Mouse (Mus musculus) hindbrain, postnatal 0 days (tissue): ENCODE results near the gene Eml6. TPM values are rescaled to one million over a fixed set of nuclear protein-coding genes. Genes with fewer than 3 reads are reported as not detected.

Source experiments
- ATAC-seq: fragments of 200-750 bp; cut with Nextera tagmentation; 2 replicates; pipeline ENCODE4 v1.8.0; 2017; ENCODE audit warnings: mild to moderate bottlenecking, moderate TSS enrichment, moderate library complexity
- DNase-seq: peaks from one replicate; pipeline ENCODE4 v3.0.0-alpha.2; 2015; ENCODE audit warnings: low spot score
- H3K27ac ChIP-seq: fragments of 300-500 bp; sonication (generic); 2 replicates; pipeline ENCODE4 v1.5.1; 2014; ENCODE audit warnings: mild to moderate bottlenecking
- H3K27me3 ChIP-seq: fragments of 300-500 bp; sonication (generic); 2 replicates; pipeline ENCODE4 v1.6.1; 2014; ENCODE audit warnings: low read length, mixed read lengths; ENCODE audit not compliant: insufficient read depth
- H3K36me3 ChIP-seq: fragments of 300-500 bp; sonication (generic); 2 replicates; pipeline ENCODE4 v1.6.1; 2014; ENCODE audit warnings: low read length, mixed read lengths; ENCODE audit not compliant: insufficient read depth
- H3K4me1 ChIP-seq: fragments of 300-500 bp; sonication (generic); 2 replicates; pipeline ENCODE4 v1.6.1; 2014; ENCODE audit warnings: antibody characterized with exemption, low read length, mixed read lengths; ENCODE audit not compliant: insufficient read depth
- H3K4me2 ChIP-seq: fragments of 300-500 bp; sonication (generic); 2 replicates; pipeline ENCODE4 v1.6.1; 2014; ENCODE audit warnings: low read depth, mild to moderate bottlenecking, low read length, moderate library complexity, mixed read lengths
- H3K4me3 ChIP-seq: fragments of 300-500 bp; sonication (generic); 2 replicates; pipeline ENCODE4 v1.5.1; 2014; ENCODE audit warnings: low read length
- H3K9ac ChIP-seq: fragments of 300-500 bp; sonication (generic); replicated peaks from 2 replicates; pipeline ENCODE4 v1.6.1; 2014; ENCODE audit warnings: mild to moderate bottlenecking, low read length, moderate library complexity, mixed read lengths
- H3K9me3 ChIP-seq: fragments of 300-500 bp; sonication (generic); 2 replicates; pipeline ENCODE4 v1.6.1; 2016; ENCODE audit warnings: low read length, mixed read lengths
- CTCF ChIP-seq: IDR thresholded peaks from 2 replicates; pipeline ENCODE4 v1.5.1; 2016; ENCODE audit warnings: antibody characterized with exemption, control low read depth, low read depth
- WGBS: fragments of 180-500 bp; shearing (Covaris S2); extraction: QIAGEN DNeasy Blood & Tissue Kit; methylation state at CpG from one replicate; pipeline ENCODE4 v1.1.7; 2014; 5-methylcytosine and 5-hydroxymethylcytosine counted together
- polyA plus RNA-seq: library from polyadenylated mRNA; unstranded; fragments of >200 nt; fragmentation: Nextera tagmentation; extraction: Ambion mirVana; gene quantifications from 2 replicates; pipeline ENCODE4 v1.2.1, GENCODE M21; 2015
- total RNA-seq: library from RNA; depleted of rRNA; stranded (reverse); fragments of >200 nt; gene quantifications from 2 replicates; pipeline ENCODE4 v1.2.3, GENCODE M21; 2014

Gene Eml6
- total and polyA plus RNA-seq, 2 experiments from 2014 or later: 4.3 to 17.9 TPM

DNA sequence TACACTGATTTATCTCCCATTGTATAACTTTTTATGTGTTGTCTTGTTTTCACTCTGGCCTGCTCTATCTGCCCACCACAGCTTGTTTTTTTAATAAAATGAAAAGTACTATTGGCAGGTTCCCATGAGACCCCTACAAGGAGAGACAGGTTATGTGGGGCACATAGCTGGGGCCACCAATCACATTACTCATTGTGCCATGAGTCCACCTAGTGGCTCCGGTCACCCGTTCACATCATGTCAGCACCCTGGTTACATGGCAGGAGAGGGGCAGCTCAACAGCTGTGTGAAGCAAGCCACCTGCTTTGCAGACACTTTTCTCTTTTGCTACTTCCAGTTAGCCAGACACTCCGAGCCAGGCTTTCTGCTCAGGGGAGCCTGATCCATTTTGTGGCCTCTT lies 213.4 kb downstream of the Eml6 start:
- Histone ChIP-seq H3K9me3 (no peaks in the 10 kb centered on the region), H3K4me3 (no peak overlapping the region), H3K36me3 (no peaks in the 10 kb centered on the region), H3K27me3 (no peaks in the 10 kb centered on the region), H3K9ac (no peak overlapping the region), H3K4me1 (no peaks in the 10 kb centered on the region; the same call in none of the 2 replicates), H3K27ac (no peak overlapping the region), H3K4me2 (no peak overlapping the region)
- ATAC-seq (no peak), DNase-seq (no peak)
- 82% methylated on average over 3 of the region's 3 CpGs for WGBS
- TF ChIP-seq CTCF: no peak

DNA sequence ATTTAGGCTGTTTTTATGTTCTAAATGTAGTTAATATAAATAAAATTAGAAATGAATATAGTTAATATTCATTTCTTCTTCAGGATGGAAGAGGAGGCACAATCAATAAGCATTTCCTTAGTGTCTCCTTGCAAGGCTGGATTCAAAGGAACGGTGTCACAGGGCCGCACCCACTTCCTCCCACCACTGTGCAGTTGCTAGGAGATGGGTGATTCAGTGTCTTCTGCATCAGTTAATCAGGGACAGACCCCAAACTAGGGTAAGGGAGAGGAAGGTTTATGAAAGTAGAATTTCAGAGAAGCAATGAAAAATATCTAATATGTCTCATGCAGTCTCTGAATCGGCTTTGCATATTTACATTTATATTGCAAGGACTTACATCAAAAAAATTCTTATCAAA lies 215.5 kb downstream of the Eml6 start:
- H3K4me2 ChIP-seq: no peak overlapping the region
- H3K4me1 ChIP-seq: no peaks in the 10 kb centered on the region; the same call in none of the 2 replicates
- TF ChIP-seq CTCF: no peak
- ATAC-seq (no peak), DNase-seq (no peak)
- H3K36me3 ChIP-seq: no peaks in the 10 kb centered on the region
- no peak overlapping the region for H3K4me3 ChIP-seq
- H3K27me3 ChIP-seq: no peaks in the 10 kb centered on the region
- 69% methylated on average over 3 of the region's 3 CpGs for WGBS
- H3K9me3 ChIP-seq: no peaks in the 10 kb centered on the region
- H3K9ac ChIP-seq: no peak overlapping the region
- H3K27ac ChIP-seq: no peak overlapping the region

DNA sequence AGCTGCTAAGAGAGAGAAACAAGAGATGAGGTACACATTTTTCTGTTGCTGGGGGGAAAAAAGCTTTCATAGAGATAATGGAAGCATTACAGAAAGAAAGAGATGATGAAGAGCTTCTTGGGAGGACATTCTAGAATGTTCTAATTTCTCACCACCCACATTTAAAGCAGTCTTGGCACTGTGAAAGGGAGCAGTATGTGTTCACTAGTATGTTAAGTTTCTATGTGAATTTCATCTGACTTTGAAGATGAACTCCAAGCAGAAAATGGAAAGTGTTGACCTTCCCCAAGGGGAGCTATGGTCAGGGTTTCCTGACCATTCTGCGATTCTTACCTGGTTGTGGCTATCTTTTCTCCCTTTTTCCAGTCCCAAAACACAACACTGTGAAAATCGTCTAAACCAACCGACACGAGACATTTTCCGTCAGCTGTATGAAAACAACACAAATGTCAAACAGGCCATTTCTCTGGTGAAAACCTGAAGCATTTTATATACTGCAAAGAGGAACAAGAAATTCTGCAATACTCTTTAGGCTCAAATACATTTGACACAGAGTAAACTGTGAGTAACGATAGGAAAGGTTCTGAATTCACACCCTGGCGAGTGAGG lies 216.7 kb downstream of the Eml6 start:
- H3K9ac ChIP-seq: no peak overlapping the region
- peak overlapping the region; percentile 36; the same call in 1 of the 2 replicates for H3K27ac ChIP-seq
- no peaks in the 10 kb centered on the region; the same call in none of the 2 replicates for H3K4me1 ChIP-seq
- 88% methylated on average over 7 of the region's 7 CpGs for WGBS
- H3K27me3 ChIP-seq: no peaks in the 10 kb centered on the region
- H3K36me3 ChIP-seq: no peaks in the 10 kb centered on the region
- no peak overlapping the region for H3K4me2 ChIP-seq
- H3K4me3 ChIP-seq: no peak overlapping the region
- DNase-seq (no peak), ATAC-seq (no peak)
- no peak for TF ChIP-seq CTCF
- no peaks in the 10 kb centered on the region for H3K9me3 ChIP-seq

DNA sequence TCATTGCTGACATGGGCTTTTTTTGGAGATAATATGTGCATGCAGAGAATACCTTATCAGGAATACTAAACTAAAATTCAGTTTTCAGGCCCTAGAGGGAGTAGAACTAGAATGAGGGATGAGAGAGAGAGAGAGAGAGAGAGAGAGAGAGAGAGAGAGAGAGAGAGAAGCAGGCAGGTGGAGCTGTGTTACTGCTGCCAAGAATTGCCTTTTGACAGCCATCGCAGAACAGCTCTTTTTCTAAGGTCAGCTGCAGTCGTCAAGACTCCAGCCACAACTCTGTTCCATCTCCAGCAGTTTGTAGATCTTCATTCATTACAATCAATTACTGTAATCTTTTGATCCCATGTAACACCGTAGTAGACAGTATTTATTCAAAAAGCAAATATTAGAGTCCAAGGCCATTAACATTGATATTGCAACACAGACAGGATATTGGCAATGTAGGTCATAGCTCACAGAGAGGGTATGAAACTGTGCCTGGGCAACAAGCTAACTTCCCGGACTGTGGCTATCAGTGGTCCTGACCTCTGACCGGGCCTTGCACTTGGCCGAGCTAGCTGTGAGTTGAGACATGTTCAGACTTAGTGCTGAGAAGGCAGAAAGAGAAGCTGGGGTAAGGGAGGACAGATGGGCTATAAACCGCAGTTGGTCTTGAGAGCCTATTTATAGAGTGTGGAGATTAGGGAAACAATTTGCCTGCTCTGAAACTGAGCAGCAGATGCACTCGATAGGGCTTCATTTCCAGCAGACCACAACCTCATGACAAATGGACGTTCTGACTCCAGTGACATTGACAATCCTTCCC lies 217.5 kb downstream of the Eml6 start:
- H3K9me3 ChIP-seq: no peaks in the 10 kb centered on the region
- no peak; the same call in 1 of the 2 replicates for TF ChIP-seq CTCF
- peak overlapping the region; percentile 36; the same call in 1 of the 2 replicates for H3K27ac ChIP-seq
- no peaks in the 10 kb centered on the region for H3K27me3 ChIP-seq
- 57% methylated on average over 9 of the region's 9 CpGs for WGBS
- no peaks in the 10 kb centered on the region; the same call in none of the 2 replicates for H3K4me1 ChIP-seq
- peak; percentile 65 for ATAC-seq
- peak; percentile 25 for DNase-seq
- H3K9ac ChIP-seq: no peak overlapping the region
- no peak overlapping the region for H3K4me3 ChIP-seq
- H3K4me2 ChIP-seq: no peak overlapping the region
- no peaks in the 10 kb centered on the region for H3K36me3 ChIP-seq

DNA sequence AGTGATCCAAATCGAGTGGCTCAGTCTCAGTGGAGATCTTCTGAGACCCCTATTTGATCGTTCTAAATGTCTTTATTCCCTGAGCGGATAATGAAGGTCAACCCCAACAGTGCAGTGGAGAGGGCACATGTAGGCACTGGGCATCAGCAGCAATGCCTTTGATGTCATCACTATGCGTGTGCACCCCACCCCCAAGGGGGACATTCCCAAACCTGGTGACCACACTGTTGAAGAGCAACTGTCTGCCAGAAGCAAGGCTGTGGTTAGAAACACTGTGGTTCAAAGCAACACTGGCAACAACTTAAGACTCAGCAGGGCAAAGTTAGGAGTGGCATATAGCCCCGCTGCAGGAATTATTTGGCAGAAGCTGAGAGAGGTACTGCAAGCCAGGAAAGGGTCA lies 218.5 kb downstream of the Eml6 start:
- Histone ChIP-seq H3K4me2 (no peak overlapping the region), H3K9me3 (no peaks in the 10 kb centered on the region), H3K4me1 (no peaks in the 10 kb centered on the region; the same call in none of the 2 replicates), H3K27me3 (no peaks in the 10 kb centered on the region), H3K9ac (no peak overlapping the region), H3K4me3 (no peak overlapping the region), H3K27ac (no peak overlapping the region), H3K36me3 (no peaks in the 10 kb centered on the region)
- DNase-seq (no peak), ATAC-seq (no peak)
- 69% methylated on average over 5 of the region's 5 CpGs for WGBS
- no peak for TF ChIP-seq CTCF

DNA sequence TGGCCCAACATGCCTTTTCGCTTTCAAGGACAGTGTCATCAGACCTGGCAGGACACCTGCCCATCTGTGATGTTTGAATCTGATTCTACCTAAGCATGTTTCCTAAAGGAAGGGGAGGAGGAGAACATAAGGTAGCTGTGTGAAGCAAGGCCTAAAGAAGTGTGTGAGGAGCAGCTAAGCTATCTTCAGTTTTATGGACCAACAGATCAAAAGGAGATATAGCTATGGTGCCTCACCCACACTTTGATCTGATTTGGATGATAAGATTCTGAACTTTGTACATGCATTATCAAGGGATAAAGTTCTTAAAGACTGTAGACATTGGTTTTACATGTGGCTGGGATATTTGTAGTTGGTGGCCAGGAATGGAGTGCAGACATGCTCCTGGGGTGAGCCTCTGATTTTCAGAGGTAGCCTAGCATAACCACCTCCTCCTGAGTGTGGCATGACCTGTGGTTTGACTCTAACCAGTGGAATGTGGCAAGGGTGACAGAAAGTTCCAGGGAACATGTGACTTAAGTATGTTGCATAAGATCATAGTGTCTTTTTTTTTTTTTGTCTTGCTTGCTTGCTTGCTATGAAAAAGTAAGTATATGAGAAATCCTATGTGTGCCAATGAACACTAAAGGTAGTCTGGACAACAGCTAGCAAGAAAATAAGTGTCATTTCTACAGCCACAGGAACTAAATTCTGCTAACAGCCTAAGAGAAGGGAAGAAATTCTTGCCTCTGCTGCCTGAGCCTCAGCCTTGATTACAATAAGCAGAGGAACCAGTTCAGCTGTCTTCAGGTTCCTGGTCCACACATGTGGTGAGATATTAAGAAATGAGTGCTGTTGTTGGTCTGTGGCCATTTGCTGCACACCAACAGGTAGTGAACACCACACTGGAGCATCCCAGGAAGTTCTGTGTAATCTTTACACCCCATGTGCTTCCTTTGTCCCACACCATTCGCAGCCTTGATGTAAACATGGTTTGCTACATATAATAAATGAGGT lies 224.1 kb downstream of the Eml6 start:
- no peak for TF ChIP-seq CTCF
- H3K4me3 ChIP-seq: no peak overlapping the region
- no peaks in the 10 kb centered on the region for H3K36me3 ChIP-seq
- WGBS: 89% methylated on average over 2 of the region's 2 CpGs
- H3K27ac ChIP-seq: no peak overlapping the region
- no peak overlapping the region for H3K4me2 ChIP-seq
- H3K4me1 ChIP-seq: no peaks in the 10 kb centered on the region
- H3K27me3 ChIP-seq: no peaks in the 10 kb centered on the region
- DNase-seq (no peak), ATAC-seq (no peak)
- no peaks in the 10 kb centered on the region for H3K9me3 ChIP-seq
- H3K9ac ChIP-seq: no peak overlapping the region
